Mouse (Mus musculus) lung, postnatal 14 days (tissue): Measurements from ENCODE around the gene Gm9733.
"Not testable (repeated sequence)": the region's sequence is repeated elsewhere in the genome, so short reads cannot be mapped to it uniquely, and the experiment has no call there.

Experiments used
- DNase-seq: peaks from one replicate; pipeline ENCODE4 v3.0.0; 2021

The Gm9733 gene

DNA sequence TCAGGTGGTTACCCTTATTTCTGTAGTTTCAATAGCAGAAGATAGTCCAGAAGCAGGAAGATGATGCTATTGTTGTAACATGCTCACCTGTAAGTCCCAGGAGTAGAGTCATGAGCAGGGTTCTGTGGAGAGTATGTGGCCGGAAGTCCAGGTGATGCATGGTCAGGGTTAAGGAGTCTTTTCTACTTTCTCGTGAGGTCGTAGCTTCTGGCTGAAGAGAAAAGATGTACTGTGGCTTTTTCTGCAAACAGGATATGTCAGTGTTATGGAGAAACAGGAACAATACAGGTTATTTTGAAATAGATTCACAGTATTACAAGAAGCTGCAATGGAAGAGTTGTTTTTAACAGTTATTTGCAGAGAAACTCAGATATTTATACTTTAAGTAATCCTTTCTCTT lies at the start of gene Gm9733:
Gm9733 (minus strand) TSS at position 240 of the 400 bp plus-strand sequence.
- no peak for DNase-seq

GRCm38 (mm10) chr3:15355690-15356089 lies 23.6 kb upstream of the Gm9733 start:
- not testable (repeated sequence) for DNase-seq

GRCm38 (mm10) chr3:15350318-15350717 lies 18.2 kb upstream of the Gm9733 start:
- not testable (repeated sequence) for DNase-seq

DNA sequence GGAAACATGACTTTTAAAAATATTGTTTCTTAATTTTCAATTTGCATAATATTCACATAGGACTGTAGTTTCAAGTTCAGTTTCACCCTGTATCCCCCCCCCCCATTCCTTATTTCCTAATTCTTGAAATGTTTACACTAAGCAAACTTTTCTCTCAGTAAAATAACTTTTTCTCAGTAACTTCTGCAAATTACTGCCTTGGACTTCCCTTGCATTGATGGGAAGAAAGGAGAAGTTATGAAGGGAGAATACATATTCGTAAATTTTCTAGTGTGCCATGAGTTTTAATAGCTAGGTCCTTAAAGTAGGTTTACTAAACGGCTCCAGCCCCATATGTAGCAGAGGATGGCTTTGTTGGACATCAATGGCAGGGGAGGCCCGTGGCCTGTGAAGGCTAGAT lies 13.5 kb upstream of the Gm9733 start:
- DNase-seq = not testable (repeated sequence)

DNA sequence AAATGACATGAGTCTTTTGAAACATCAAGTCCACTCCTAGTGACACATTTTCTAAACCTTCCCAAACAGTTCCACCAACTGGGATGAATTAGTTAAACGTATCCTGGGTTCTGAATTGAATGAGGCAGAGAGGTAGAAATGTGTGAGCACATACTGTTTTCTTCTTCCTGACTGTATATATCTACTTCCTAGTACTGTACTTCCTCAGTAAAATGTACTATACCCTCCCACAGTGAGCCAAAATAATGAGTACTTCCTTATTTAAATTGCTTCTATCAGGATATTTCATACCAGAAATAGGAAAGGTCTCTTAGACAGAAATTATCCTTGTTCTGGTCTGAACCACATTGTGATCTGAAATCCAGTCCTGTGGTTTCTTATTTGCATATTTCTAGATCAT lies 8.2 kb upstream of the Gm9733 start:
- DNase-seq = no peak

DNA sequence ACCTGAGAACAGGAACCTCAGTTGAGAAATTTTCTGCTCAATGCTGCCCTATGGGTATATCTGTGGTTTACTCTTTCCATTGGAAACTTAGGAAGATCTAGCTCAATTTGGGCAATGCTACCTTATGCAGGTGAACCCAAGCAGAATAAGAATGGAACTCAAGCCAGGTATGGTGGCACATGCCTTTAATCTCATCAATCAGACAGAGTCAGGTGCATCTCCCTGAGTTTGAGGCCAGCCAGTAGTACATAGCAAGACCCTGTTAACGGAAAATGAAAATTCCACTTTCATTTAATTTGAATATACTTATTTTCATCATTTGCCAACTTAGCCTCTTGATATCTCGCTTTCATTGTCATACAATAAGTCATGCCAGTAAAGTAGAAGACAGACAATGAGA lies 2.1 kb upstream of the Gm9733 start:
- DNase-seq = no peak

DNA sequence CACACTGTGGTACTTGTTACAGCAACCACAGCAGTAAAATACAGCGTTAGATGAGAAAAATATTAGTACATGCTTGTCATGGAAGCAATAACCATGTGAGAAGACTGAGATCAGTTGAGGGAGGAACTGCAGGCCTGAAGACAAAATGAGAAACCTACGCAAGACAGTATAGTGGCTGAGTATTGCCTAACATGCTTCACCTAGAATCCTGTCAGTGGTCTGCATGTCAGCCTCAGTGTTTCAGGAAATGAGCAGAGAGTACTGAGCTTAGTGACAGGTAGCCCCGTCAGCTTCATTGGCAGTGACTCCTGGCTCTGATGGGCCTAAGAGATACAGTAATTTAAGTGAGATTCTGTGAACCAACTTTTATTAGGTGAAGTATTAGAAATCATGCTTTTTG lies 557 bp downstream of the Gm9733 start:
- no peak for DNase-seq

DNA sequence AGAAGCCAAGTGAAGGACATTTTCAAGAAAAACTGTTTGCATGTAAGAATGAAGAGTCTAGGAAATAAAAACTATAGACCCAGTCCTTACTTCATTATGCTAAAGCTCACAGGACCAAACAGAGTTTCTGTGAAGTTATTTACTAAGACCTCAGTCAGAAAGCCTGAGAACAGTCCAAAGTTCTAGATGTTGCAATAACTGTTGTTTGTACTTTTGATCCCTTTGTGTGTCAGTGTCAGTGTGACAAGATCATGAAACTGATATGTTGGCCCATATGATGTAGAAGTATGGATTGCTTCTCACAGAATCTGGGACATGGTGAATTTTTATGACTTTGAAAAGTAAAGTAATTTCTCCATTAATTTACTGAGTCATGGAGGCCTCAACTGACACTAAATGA lies 2.6 kb downstream of the Gm9733 start:
- no peak for DNase-seq

- no peak for DNase-seq
These were observed 47.4 kb downstream of the Gm9733 start for GRCm38 (mm10) chr3:15284424-15285328.

DNA sequence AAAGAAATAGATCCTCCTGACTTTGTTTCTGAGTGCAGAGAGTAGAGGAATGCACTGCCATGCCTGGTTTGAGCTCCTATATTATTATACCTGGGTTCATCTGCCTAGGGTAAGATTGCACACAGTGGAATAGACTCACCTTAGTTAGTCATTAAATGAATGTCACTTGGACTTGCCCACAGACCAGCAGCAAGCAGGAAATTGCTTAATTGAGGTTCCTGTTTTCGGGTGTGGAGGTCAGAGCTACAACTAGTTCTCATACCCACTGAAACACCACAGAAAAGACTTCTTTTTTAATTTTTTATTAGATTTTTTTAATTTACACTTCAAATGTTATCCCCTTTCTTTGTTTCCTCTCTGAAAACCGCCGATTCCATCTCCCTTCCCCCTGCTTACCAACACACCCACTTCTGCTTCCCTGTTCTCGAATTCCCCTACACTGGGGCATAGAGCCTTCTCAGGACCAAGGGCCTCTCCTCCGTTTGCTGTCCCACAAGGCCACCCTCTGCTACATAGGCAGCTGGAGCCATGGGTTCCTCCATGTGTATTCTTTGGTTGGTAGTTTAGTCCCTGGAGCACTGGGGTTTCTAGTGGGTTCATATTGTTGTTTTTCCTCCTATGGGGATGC lies 56.1 kb downstream of the Gm9733 start:
- DNase-seq = no peak

DNA sequence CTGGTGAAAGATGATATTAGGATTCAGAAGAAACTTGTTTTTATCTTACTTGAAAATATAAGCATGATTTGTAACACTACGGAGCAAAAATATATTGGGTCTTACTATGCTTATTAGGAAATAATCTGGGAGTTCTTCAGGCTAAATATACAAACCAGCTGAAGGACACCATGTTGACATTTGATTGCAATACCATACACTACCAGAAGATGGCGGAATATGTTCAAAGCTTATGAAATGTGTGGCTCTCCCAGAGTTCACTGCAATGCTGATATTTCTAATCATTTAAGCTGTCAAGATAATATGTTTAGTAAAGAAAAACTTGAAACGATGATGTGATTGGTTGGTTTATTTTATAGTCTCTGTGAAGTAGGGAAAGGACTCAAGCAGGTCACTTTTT lies 67.7 kb downstream of the Gm9733 start:
- DNase-seq = no peak

DNA sequence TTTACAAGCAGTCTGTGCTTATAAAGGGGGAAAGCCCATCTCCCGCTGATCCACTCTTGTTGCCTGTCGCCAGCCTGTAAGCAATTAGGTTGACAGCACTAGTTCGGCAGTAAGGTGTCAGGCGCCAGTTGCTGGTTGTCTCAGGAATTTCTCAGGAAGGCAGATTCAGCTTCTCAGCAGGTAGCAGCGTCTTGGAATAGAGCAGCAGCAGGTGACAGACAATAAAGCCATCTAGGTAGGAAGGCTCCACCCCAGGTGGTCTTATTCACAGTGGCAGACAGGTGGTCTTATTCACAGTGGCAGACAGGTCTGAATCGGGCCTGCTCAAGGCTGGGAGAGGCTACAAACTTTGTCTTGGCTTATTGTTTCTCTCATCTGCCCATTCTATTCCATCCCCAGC lies 76.4 kb downstream of the Gm9733 start:
- no peak for DNase-seq
